Mouse (Mus musculus) myocyte (in vitro differentiated cells): ENCODE measurements around the gene Cdc42ep5.

ENCODE experiments used
- CEBPB ChIP-seq: IDR thresholded peaks from 2 replicates; pipeline ENCODE4 v1.6.1; 2011; ENCODE audit warnings: mild to moderate bottlenecking, moderate library complexity; ENCODE audit not compliant: poor library complexity, insufficient read depth, severe bottlenecking
- E2F4 ChIP-seq: IDR thresholded peaks from one replicate; pipeline ENCODE4 v1.6.1; 2011; ENCODE audit warnings: mild to moderate bottlenecking, control low read depth, moderate library complexity; ENCODE audit not compliant: insufficient read depth
- MAX ChIP-seq: IDR thresholded peaks from one replicate; pipeline ENCODE4 v1.6.1; 2011; ENCODE audit warnings: low read depth, mild to moderate bottlenecking, control low read depth
- MYOG ChIP-seq, 3 experiments: IDR thresholded peaks; one replicate each; pipeline ENCODE4 v1.6.1; 2011; ENCODE audit warnings: control low read depth in 2 of 3, low read depth in 2 of 3, mild to moderate bottlenecking in 2 of 3; ENCODE audit not compliant: insufficient read length in 2 of 3, control insufficient read depth in 1 of 3, insufficient read depth in 1 of 3
- POLR2A ChIP-seq: IDR thresholded peaks from one replicate; pipeline ENCODE4 v1.6.1; 2011; ENCODE audit warnings: low read depth, mild to moderate bottlenecking, control low read depth, moderate library complexity; ENCODE audit not compliant: insufficient read length
- POLR2AphosphoS2 ChIP-seq: IDR thresholded peaks from one replicate; pipeline ENCODE4 v1.6.1; 2011; ENCODE audit warnings: low read depth, control low read depth; ENCODE audit not compliant: insufficient read length
- SRF ChIP-seq: IDR thresholded peaks from one replicate; pipeline ENCODE4 v1.6.1; 2011; ENCODE audit warnings: low read depth; ENCODE audit not compliant: control insufficient read depth, insufficient read length
- USF1 ChIP-seq: IDR thresholded peaks from one replicate; pipeline ENCODE4 v1.6.1; 2011; ENCODE audit warnings: low read depth, mild to moderate bottlenecking, control low read depth, moderate library complexity

GRCm38 (mm10) chr7:4154976-4155375 lies 9.7 kb downstream of the Cdc42ep5 start:
- TF ChIP-seq POLR2A, result no peak
- TF ChIP-seq SRF, result no peak
- no peak for TF ChIP-seq MAX
- no peak for TF ChIP-seq MYOG (IDR thresholded peaks at IDR 0.05; ENCODE audit: control insufficient read depth in 1 of 3, insufficient read depth in 1 of 3, insufficient read length in 2 of 3, low read depth in 2 of 3)
- TF ChIP-seq POLR2AphosphoS2, result no peak
- TF ChIP-seq USF1, result no peak
- TF ChIP-seq E2F4, result no peak
- TF ChIP-seq CEBPB, result no peak
